Mouse (Mus musculus) adrenal gland, postnatal 10 days (tissue): ENCODE measurements at regions not wholly inside any gene's neighbourhood (a gene's known extent, or its start where the extent isn't known, plus 50 kb on each side); places are given as distances from the start of the nearest gene placed in this dataset.

Experiments used
- DNase-seq: peaks from one replicate; pipeline ENCODE4 v3.0.0; 2021; ENCODE audit warnings: mixed read lengths

DNA sequence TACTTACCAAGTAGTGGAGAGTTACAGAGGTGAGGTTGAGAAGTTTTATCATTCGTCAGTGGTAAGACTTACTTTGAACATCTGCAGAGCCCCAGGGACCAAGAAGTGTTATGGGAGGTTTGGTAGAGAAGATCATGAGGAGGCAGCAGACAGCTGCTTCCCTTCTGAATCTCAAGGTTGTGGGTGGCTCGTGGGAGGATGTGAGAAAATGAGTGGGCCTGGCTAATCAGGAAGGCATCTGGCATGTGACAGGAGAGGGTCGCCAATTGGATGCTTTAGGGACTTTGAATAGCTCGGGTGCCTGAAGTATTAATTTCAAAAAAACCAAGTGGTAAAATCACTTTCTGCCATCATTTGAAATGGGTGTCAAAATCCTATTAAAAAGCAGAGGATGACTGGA, 258.9 kb downstream of the Sqor start:
- DNase-seq: no peak

- no peak for DNase-seq
Measured at GRCm38 (mm10) chr2:123024380-123024779, 259.3 kb downstream of the Sqor start.

GRCm38 (mm10) chr2:123024976-123025585, 260.0 kb downstream of the Sqor start:
- DNase-seq: no peak

GRCm38 (mm10) chr2:123047321-123047720, 282.3 kb downstream of the Sqor start:
- DNase-seq: no peak

- DNase-seq: peak; percentile 36
Measured at GRCm38 (mm10) chr2:123064648-123065047, 299.6 kb downstream of the Sqor start.

DNA sequence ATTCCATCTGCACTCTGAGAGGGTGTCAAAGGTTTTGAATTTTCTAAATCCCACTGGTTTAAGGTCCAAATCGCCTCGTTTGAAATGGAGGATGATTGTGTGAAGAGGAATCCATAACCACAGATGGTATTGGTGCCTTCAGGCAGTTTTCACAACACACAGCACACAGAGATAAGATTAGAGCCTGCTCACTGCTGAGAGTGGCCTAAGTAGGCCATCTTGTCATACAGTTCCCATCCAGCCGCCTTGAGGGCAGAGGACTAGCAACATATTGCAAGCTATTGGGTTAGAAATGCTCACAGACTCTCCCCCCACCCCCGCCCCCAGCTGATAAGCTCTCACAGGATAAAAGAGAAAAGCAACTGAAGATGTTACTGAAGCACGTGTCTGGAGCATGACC, 303.8 kb downstream of the Sqor start:
- no peak for DNase-seq

GRCm38 (mm10) chr2:123072653-123073052, 307.6 kb downstream of the Sqor start:
- no peak for DNase-seq

- DNase-seq: no peak
Measured at GRCm38 (mm10) chr2:123073476-123074085, 308.5 kb downstream of the Sqor start.

DNA sequence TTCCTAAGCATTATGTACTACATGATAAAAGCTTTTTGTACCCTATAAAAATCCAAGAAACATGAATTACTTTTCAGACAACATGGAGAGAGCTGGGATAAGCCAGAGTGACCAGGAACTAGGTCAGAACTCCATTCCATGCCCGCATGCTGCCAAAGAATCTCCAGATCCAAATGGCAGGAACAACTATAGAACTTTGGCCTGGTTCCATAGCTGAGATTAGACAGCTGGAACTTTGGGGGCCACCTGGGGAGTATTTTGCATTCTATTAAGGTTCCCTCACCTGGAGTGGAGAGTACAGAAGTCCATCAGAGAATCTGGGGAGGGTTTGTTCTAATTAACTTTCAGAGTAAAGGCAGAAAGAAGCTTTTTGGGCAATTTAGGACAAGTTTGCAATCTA, 327.7 kb downstream of the Sqor start:
- no peak for DNase-seq

DNA sequence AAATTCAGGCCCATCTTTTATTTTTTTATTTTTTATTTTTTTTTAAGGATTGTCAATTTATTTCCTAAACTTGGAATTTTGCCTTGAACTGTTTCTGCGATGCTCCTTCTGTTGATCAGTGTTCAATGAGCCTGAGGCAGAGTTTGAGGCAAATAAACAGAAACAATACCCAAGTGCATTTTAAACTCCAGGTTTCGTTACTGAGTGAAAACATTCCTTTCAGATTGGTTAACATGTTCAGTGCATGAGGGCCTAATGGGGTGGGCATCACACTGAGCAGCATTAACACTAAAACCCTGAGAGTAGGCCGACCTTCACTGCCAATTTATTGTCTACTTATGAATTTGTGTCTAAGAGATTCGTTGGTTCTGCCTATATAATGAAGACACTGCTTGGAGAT, 338.5 kb downstream of the Sqor start:
- no peak for DNase-seq

DNA sequence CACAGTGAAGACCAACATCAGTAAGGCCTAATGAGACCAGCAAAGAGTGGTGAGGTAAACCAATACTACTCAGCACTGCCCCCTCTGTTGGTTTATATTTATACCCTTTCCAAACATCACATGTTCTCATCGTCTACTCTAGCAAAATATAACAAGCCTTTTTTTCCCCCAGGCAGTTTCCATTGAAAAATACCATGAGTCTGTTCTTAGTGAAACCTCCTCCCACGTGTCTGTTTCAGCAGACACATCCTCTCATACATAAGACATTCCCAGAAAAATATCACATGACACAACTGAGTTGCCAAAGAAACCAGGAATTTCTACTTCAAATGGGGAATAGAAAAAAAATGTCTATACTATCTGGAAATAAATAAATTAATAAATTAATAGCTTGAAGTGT, 366.5 kb downstream of the Sqor start:
- DNase-seq: no peak

GRCm38 (mm10) chr2:123153170-123153569, 388.1 kb downstream of the Sqor start:
- DNase-seq: no peak

DNA sequence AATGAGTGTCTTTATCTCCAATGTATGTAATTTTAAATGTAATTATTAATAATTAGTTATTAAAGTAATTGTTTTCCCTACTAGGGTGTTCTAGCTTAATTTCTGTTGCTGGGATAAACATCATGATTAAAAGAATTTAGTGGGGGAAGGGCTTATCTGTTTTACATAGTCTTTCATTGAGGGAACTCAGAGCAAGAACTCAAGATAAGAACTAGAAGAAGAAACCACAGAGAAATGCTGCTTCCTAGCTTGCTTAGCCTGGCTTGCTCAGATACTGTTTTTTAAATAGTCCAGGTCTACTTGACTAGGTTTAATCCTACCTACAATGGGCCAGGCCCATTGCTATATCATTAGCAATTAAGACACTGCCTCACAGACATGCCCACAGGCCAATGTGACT, 400.3 kb downstream of the Sqor start:
- DNase-seq: no peak

- DNase-seq: no peak
Measured at GRCm38 (mm10) chr2:123170611-123171010, 405.6 kb downstream of the Sqor start.

GRCm38 (mm10) chr2:123182208-123182607, 417.2 kb downstream of the Sqor start:
- DNase-seq: peak; percentile 50

DNA sequence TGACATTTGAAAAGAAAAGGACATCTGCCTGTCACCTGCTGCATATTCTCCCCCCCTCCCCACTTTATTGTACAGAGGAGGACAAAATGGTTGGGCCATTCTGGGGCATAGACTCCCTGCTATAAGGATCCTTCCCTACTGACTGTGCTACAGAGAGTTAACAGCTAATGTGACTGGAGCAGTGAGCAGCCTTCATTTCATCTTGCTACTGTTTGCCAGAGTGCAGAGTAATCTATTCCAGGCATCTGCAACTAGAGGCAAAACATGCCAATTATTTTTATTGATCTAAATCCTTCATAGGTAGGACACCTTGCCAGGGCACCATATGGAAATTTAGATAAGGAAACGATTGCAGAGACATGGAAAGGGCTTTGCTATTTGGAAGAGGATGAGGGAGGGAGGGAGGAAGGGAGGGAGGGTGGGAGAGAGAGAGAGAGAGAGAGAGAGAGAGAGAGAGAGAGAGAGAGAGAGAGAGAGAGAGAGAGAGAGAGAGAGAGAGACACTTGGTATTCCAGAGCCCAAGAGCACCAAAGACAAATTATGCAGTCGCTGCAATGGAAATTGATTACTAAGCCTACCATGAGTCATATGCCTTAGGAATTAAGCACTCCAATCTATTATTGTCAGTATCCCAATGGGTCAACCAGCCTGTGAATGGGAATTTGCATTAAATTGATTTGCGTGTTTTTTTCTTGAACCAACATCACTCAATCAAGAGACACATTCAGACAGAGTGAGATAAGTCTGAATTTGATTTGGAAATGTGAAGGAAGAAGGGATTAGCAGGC, 426.0 kb downstream of the Sqor start:
- no peak for DNase-seq

GRCm38 (mm10) chr2:123194533-123194932, 429.5 kb downstream of the Sqor start:
- no peak for DNase-seq
